Mouse (Mus musculus) frontal cortex, adult 2 months (tissue): Measurements from ENCODE around the gene 4930572O03Rik. TPM values are rescaled to one million over a fixed set of nuclear protein-coding genes. Genes with fewer than 3 reads are reported as not detected.
"Not testable (repeated sequence)": the region's sequence is repeated elsewhere in the genome, so short reads cannot be mapped to it uniquely, and the experiment has no call there.

Source experiments
- DNase-seq, 2 experiments: peaks; one replicate each; pipeline ENCODE4 v3.0.0; 2022; ENCODE audit warnings: low spot score in 1 of 2; ENCODE audit errors: extremely low spot score in 1 of 2
- polyA plus RNA-seq: library from polyadenylated mRNA; depleted of rRNA; stranded (reverse); fragments of >200 nt; gene quantifications from 2 replicates; pipeline ENCODE4 v1.2.3, GENCODE M21; 2012; rRNA removed

The 4930572O03Rik gene
- polyA plus RNA-seq, 1 experiment: not detected

GRCm38 (mm10) chr5:15628136-15628535 is 28.7 kb downstream of the 4930572O03Rik start:
- peak in 1 of 2 experiments; percentile 43 for DNase-seq

GRCm38 (mm10) chr5:15618764-15619163 is 38.1 kb downstream of the 4930572O03Rik start, which contains the start of gene Speer4d:
TSS of gene Speer4d (plus strand) at chr5:15619064.
- DNase-seq: not testable (repeated sequence)

DNA sequence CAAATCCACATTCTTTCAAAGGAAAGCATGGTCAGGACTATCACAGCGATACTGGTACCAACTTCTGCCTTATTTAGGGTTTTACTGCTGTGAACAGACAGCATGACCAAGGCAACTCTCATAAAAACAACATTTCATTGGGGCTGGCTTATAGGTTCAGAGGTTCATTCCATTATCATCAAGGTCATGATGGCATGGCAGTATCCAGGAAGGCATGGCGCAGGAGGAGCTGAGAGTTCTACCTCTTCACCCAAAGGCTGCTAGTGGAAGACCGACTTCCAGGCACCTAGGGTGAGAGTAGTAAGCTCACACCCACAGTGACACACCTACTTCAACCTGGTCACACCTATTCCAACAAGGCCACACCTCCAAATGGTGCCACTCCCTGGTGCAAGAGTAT is 40.7 kb downstream of the 4930572O03Rik start:
- DNase-seq: not testable (repeated sequence)

DNA sequence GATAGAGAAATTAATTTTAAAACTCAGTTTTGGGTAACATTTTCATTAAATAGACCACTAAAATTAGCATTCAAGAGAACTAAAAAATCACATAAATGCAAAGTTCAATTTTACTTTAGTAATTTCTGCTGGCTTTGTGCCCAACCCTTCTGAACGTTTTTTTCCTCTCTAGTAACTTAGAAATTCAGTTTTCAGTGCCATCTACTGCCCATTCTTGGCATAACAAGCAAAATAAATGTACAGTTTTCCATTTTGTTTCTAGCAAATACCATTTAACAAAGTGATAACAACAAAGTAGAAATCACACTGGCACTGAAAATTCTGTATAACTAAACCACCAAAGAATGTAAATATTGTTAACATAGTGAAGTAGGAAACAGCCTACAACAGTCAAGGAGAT is 46.2 kb downstream of the 4930572O03Rik start:
- DNase-seq: peak in 1 of 2 experiments; percentile 58

DNA sequence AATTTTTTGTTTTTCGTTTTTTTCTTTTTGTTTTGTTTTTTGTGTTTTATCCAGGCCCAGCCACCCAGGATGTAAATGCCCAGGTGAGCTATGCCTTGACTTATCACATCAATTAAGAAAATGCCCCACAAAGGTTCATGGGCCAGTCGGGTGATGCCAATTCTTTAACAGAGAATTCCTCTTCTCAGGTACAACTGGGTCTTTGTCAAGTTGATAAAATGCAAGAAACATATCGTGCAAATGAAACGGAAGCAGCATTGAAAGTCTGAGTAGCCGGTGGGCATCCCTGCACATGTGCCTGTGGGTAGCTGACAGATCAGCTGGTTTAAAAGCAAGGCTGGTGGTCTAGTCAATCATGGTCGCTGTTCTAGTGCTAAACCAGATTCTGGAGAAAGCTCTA is 50.2 kb downstream of the 4930572O03Rik start:
- DNase-seq: peak in 1 of 2 experiments; percentile 10

- DNase-seq: not testable (repeated sequence)
Measured at GRCm38 (mm10) chr5:15603585-15603984, 53.3 kb downstream of the 4930572O03Rik start.

DNA sequence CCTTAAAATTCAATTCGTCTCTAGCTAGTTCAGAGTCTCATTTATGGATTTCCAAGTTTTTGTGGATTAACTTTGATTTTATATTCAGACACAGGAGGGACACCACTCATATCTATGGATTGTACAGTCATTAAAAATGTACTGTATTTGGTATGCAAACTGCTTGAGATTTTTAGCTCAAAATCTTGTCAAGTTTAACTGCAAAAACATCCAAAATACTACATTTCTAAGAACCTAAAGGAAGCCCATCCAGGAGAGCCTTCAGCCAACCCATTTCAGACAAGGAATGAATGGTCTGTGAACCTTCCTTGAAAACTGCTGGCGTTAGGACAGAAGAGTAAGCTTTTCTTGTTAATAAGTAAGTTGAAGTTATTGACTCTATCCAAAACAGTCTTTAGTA is 53.9 kb downstream of the 4930572O03Rik start:
- not testable (repeated sequence) for DNase-seq

DNA sequence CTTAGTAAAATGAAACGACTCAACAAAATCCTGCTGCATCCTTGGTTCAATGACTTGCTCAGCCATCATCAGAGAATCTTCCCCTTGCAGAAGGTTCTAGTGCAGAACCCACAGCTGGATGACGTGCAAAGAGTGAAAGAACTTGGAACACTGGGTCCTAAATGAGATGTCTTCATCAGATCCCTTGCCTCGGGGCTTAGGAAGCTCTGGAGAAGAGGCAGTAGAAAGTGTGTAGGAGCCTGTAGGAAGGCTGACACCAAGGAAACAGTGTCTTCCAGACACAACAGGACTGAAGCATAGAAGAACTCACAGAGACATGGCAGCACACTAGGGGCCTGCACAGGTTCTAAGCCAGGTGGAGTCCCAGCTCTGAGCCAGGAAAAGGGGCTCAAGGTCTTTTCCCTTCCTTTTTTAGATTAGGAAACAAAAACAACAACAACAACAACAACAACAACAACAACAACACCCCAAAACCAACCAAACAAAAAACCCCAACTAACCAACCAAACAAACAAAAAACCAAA is 54.4 kb downstream of the 4930572O03Rik start:
- not testable (repeated sequence) for DNase-seq

Other genes starting within 250 kb of the 4930572O03Rik start
- not detected in 2 replicates for gene Gm21149, start 180.5 kb downstream of the 4930572O03Rik start, polyA plus RNA-seq
- gene Gm21190, start 127.8 kb downstream of the 4930572O03Rik start, polyA plus RNA-seq: not detected in 2 replicates
- gene Gm21083, start 79.7 kb downstream of the 4930572O03Rik start, polyA plus RNA-seq: not detected in 2 replicates
- not detected in 2 replicates for gene Speer4d, start 38.0 kb downstream of the 4930572O03Rik start, polyA plus RNA-seq
- gene Speer4c, start 57.2 kb upstream of the 4930572O03Rik start, polyA plus RNA-seq: not detected in 2 replicates